Mouse (Mus musculus) fat pad, adult 2 months (tissue): ENCODE measurements at regions not wholly inside any gene's neighbourhood (a gene's known extent, or its start where the extent isn't known, plus 50 kb on each side); places are given as distances from the start of the nearest gene placed in this dataset.

Experiments
- DNase-seq: peaks from one replicate; pipeline ENCODE4 v3.0.0-alpha.2; 2011; ENCODE audit warnings: low read depth, low spot score; ENCODE audit errors: extremely low read depth

DNA sequence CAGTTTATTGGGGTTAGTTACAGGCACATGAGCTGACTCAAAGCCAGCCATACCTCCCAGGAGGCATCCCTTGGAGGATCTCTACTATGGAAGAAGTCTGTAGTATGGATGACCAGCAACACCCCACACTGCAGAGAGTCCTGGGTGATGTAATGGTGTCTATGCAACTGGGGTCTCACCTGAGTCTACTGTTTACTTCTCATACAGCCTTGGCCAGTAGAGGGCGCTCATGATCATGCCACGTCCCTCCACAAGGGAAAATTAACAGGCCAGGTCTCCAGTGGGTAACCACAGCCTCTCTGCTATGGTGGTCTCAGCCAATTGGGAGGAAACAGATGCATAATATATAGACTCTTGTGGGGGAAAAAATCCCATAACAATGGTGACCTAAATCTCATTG is 111.7 kb downstream of the Cdh26 start:
- DNase-seq = no peak

GRCm38 (mm10) chr2:178544411-178544810 is 114.1 kb downstream of the Cdh26 start:
- DNase-seq = no peak

GRCm38 (mm10) chr2:178545601-178546352 is 115.4 kb downstream of the Cdh26 start:
- no peak for DNase-seq

DNA sequence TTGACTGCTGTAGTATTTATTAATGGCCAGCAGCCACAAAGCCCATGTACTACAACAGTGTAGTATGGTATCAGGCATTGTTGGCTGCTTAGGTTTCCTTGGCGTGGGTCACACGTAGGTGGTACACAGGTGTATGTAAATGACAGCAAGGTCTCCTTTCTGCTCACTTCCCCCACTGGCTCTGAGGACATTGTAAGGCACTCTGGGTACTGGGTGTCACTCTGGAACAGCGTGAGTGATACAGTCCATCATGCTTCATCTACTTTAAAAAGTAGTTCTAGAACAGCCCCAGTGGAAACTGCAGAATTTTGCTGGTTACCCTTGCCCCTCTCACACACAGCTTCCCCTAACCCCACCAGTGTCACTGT is 116.0 kb downstream of the Cdh26 start:
- no peak for DNase-seq

DNA sequence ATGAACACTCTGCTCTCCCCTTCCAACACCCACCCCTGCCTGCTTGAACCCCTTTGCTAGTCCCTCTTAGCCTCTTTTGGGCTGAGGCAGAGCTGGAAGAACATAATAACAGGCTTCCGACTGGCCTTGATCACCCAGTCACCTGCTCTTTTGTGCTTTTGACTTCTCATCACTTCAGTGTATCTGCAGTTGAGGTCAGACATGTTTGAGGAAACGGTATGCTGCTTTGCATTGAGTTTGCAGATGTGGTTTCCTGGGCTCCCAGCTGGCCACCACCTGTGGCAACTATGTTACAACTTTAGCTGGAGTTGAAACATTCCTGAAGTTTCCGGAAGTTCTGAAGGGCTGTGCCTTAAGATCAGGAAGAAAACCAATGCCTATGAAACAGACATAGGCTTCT is 116.6 kb downstream of the Cdh26 start:
- DNase-seq = no peak

- DNase-seq = no peak
These were observed 118.6 kb downstream of the Cdh26 start for GRCm38 (mm10) chr2:178548937-178549336.

GRCm38 (mm10) chr2:178553736-178554135 is 123.4 kb downstream of the Cdh26 start:
- DNase-seq = no peak

- DNase-seq = no peak
These were observed 125.5 kb downstream of the Cdh26 start for GRCm38 (mm10) chr2:178555692-178556340.

DNA sequence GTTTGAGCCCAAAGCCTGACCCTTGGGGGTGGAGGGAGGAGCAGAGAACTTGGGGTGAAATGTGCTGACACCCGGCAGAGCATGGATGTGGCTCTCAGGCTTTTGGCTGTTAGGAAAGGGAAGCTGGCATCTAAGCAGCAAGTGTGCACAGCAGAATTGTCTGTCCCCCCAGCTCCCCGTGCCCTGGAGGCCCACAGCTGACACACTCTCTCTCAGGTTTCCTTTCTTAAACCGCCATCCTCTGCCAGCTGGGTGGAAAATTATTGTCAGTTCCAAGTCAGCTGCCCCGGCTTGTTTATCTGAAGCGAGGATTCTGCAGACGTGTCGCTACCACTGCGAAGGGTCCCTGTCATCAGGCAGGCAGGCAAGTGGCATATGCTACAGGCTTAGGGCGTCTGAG is 127.6 kb downstream of the Cdh26 start:
- DNase-seq = no peak

GRCm38 (mm10) chr2:178563287-178563686 is 133.0 kb downstream of the Cdh26 start:
- DNase-seq = no peak

DNA sequence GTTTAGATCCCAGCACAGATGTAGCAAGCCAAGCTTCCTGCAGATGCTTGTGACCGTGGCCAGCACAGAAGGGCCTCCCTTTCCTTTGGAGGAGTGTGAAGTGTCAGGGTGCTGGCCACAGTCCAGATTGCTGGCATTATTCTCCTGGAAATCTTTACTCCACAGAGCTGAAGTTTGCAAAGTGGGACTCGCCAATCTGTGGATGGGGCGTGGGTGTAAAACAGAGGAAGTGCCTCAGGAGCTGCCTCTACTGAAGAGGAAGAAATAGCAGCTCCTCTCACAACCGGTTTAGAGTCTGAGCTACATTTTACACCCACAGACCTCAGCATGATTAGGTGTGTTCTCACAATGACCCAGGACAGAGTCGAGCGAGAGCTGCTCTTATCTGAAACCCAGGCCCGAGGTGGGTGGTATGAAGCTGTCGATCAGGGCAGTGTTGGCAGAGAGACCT is 135.1 kb downstream of the Cdh26 start:
- no peak for DNase-seq

DNA sequence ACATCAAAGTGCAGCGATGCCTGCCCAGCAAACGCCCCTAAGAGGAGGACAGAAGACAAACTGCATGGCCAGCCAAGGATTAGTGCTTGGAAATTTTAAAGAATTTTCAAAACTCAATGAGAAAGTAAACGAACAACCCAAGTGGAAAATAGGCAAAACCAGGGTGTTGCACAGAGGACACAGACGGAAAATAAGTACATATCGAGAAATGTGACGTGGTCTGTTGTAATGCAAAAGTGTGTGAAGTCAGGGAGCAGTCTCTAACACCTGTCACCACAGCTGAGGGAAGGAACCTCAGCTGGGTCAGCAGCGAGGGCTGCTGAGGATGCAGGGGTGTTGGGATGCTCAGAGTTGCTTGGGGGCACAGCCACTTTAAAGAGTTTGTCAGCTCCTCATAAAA is 137.2 kb downstream of the Cdh26 start:
- DNase-seq = no peak

GRCm38 (mm10) chr2:178572301-178572700 is 142.0 kb downstream of the Cdh26 start:
- no peak for DNase-seq

DNA sequence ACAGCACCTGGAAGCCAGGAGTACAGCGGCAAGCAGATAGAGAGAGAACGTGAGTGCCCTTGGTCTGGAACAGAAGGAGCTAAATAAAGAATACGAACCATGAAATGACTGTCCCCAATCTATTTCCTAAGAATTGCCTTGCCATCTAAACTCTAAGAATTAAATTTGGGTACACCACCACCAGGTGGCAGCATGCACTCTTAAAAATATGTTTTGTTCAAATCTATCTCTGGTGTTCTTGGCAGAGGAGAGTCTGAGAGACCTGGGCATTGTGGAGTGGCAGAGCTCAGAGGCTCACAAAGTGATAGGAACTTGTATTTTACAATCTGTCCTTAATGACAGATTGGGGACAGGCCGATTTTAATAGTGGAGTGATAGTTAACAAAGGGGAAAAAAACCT is 144.5 kb downstream of the Cdh26 start:
- no peak for DNase-seq

DNA sequence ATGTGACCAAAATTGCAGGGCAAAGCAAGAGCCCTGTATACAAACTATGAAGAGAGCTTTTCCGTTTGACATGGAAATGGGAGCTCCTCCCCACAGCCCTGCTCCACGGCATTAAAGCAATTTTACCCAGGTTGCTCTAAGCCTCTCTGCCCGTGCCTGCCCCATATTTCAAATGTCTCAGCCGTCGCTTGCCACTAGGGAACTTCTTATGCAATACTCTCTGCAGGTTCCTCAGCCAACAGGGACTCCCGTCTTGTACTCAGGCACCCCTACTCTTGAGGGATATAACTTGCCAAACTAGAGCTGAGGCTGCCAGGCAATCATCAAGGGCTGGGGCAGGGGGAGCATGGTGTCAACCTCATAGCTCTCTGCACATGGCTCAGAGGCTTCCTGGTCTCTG is 145.1 kb downstream of the Cdh26 start:
- DNase-seq = no peak

DNA sequence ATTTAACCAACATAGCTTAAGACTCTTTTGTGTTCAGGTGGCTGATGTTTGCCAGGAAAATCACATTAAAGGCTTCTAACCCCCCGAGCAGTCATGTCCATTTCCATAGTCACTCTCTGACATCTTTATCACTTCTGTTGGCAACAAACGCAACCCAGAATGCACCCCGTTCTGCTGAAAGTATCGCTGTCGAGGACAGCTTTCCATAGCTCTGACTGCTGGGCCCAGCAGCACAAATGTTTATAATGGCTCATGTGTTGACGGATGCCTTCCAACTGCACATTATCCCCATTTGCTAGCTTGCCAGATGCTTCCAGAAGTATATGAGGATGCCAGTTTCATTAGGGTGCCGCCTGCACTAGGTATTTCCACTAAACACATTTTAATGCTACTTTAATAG is 145.7 kb downstream of the Cdh26 start:
- DNase-seq = no peak

DNA sequence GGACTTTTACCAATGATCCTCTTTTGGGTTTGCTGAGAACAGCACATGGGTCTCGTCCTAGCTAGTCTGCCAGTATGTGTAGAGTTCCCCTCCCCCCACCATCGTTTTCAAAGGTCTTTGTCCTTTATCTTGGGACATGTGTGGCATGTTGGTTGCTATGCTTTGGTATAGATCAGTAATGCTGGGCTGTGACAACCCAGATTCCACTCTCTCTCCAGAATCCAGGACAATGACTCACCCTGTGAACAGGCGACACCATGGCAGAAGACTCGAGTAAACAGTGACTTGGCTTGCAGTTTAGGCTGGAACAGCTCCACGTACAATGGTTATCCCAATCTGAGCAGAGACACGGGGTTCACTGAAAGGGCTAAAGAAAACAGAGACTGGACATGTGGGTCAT is 149.2 kb downstream of the Cdh26 start:
- DNase-seq = no peak

DNA sequence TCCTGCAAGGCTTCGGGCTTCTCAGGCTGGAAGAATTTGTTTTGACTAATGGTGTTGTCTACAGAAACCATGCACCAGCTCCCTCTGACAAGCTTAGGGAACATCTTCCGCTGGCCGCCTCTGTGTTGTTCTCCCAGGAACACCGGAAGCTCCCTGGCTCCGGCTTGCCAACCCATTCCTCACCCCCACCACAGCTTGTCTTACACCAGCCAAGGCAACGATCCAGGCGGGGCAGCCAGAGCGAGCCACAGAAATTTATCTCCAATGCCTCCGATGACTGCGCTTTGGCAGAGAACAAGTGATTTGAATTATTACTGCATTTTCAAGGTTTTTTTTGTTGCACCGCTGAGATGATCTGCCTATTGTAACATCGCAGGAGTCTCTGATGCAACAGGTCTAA is 151.0 kb downstream of the Cdh26 start:
- DNase-seq = no peak

DNA sequence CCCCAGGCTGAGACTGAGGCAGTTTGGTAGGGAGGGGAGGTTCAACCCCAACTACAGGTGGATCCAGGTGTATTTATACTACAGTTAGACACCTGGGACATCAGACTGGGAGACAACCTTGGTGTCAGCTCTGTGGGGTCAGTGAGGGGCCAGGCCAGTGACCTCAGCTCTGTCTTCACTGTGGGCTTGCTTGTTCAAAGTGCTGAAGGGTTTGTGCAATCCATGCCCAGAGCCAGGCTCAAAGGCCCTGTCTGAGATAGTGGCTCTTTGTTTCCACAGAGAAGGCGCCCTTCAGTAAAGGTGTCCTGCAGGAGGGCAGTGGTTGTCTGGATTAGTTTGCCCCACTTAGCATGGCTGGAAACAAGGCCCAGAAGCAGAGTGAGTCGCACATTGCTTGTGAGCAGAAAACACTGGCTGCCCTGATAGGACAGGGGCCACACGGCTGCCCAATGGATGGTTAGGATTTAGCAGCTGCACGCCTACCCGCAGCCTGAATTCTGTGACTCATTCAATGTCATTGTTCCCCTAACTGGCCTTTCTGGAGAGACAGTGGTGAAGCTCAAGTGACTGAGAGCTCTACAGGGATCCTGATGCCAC is 154.7 kb downstream of the Cdh26 start:
- DNase-seq = no peak

DNA sequence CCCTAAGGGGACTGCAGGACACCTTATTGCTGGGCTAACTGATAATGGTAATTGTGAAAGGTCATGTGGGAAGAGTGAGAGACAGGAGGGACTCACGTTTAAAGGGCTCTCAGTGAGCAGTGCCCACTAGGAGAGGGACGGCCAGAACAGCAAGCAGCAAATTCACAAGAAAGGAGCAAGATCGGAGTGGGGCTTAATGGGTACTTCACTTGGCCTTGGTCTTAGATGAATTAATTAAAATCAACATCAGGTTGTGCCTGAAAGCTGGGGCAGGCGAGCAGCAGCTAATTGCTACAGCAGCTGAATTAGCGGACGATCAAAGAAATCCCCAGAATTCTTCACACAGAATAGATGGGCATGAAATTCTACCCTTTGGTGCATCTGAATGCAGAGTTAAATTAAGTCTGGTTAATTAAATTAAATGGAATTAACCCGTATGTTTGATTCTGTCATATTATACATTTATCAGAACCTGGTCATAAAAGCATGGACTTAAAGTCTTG is 156.9 kb downstream of the Cdh26 start:
- DNase-seq = no peak

- no peak for DNase-seq
These were observed 163.4 kb downstream of the Cdh26 start for GRCm38 (mm10) chr2:178593743-178594142.

DNA sequence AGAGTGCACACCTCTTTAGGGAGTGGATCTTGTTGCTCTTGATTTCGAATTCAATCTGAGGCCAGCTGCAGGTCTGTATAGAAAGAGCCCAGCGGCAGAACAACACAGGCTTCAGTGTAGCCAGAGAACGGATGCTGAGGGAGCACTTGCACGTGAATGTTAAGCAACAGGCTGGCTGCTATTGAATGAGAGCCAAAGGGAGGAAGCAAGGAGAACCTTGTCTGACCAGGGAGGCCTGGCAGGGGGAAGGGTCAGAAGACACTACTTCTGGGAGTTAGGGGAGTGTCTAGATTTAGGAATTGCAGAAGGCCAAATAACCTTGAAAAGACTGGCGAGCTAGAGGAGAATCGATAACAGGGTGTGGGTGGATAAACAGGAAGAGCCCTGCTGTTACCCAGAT is 163.8 kb downstream of the Cdh26 start:
- DNase-seq = no peak
